Mouse (Mus musculus) liver, adult 2 months (tissue): ENCODE results near the gene 6430531B16Rik. TPM values are rescaled to one million over a fixed set of nuclear protein-coding genes. Genes with fewer than 3 reads are reported as not detected.

Source experiments
- DNase-seq: peaks from one replicate; pipeline ENCODE4 v3.0.0-alpha.2; 2011; ENCODE audit warnings: low read depth, low spot score; ENCODE audit errors: extremely low read depth
- H3K27ac ChIP-seq: fragments of 200-500 bp; replicated peaks from 2 replicates; pipeline ENCODE4 v1.5.1; 2012; ENCODE audit warnings: low read depth, mild to moderate bottlenecking, control low read depth, inconsistent platforms, low read length; ENCODE audit not compliant: insufficient read depth
- H3K27me3 ChIP-seq: fragments of 200-500 bp; 2 replicates; pipeline ENCODE4 v1.6.1; 2012; ENCODE audit warnings: mild to moderate bottlenecking, moderate library complexity, low read length, inconsistent platforms; ENCODE audit not compliant: control insufficient read depth, insufficient read depth
- H3K36me3 ChIP-seq: fragments of 200-500 bp; 2 replicates; pipeline ENCODE4 v1.6.1; 2012; ENCODE audit warnings: low read length, inconsistent platforms; ENCODE audit not compliant: control insufficient read depth, insufficient read depth
- H3K4me1 ChIP-seq: fragments of 200-500 bp; 2 replicates; pipeline ENCODE4 v1.6.1; 2011; ENCODE audit warnings: low read length; ENCODE audit not compliant: control insufficient read depth, insufficient read depth
- H3K4me3 ChIP-seq: fragments of 200-500 bp; 2 replicates; pipeline ENCODE4 v1.5.1; 2011; ENCODE audit warnings: low read depth, mild to moderate bottlenecking, control low read depth, low read length, moderate library complexity; ENCODE audit not compliant: insufficient read depth
- H3K79me2 ChIP-seq: fragments of 200-500 bp; 2 replicates; pipeline ENCODE4 v1.6.1; 2012; ENCODE audit warnings: inconsistent platforms, mild to moderate bottlenecking, low read length, moderate library complexity; ENCODE audit not compliant: control insufficient read depth, insufficient read depth
- H3K9ac ChIP-seq: fragments of 200-500 bp; 2 replicates; pipeline ENCODE4 v1.6.1; 2012; ENCODE audit warnings: low read depth, mild to moderate bottlenecking, control low read depth, inconsistent platforms, low read length
- CTCF ChIP-seq: fragments of 200-500 bp; IDR thresholded peaks from 2 replicates; pipeline ENCODE4 v1.5.1; 2011; ENCODE audit warnings: low read depth, low read length, control low read depth
- POLR2A ChIP-seq: fragments of 200-500 bp; IDR thresholded peaks from 2 replicates; pipeline ENCODE4 v1.6.1; 2011; ENCODE audit warnings: low read length, control low read depth; ENCODE audit not compliant: insufficient read depth; ENCODE audit errors: extremely low read depth
- WGBS: fragments of 180-500 bp; shearing (Covaris S2); methylation state at CpG from one replicate; pipeline ENCODE4 v1.1.7; 2018; 5-methylcytosine and 5-hydroxymethylcytosine counted together
- polyA plus RNA-seq: library from polyadenylated mRNA; depleted of rRNA; stranded (reverse); fragments of >200 nt; gene quantifications from 2 replicates; pipeline ENCODE4 v1.2.3, GENCODE M21; 2012
- total RNA-seq: library from RNA; depleted of rRNA; stranded (reverse); fragments of >200 nt; gene quantifications from 2 replicates; pipeline ENCODE4 v1.2.3, GENCODE M21; 2014

6430531B16Rik gene
- total and polyA plus RNA-seq, 2 experiments: 0.07 TPM; not detected in 1

DNA sequence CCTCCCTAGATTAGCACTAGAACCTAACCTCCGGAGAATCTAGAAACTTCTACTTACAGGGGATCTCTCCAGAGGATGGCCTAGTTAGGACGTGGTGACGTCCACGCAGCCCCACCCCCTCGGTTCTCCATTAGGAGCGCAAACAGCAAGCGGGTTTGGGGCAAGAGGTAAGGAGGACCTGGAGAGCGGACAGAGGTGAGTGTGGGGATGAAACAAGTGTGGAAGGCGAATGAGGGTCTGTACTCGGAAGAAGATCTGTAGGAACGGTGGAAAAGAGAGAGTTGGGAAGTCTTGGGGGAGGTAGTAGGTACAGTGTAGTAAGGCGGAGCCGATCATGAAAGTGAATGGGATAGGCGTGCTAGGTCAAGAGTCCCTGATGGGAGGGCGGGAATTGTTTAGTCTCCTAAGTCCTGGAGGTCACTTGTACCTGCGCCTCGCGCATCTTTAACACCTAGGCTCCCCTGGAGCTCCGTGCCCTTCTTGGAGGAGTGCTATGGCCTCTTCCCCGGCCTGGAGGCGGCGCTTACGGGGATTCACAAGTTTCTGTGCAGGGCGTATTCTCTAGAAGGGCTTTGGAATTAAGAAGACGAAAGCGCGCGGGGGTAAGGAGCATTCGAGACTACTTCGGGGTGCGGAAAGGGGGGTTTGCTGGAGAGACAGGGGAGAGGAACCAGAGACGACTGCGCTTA is 28.1 kb downstream of the 6430531B16Rik start:
- H3K27ac ChIP-seq: no peak overlapping the region
- H3K27me3 ChIP-seq: no peaks in the 10 kb centered on the region; the same call in 1 of the 2 replicates
- H3K9ac ChIP-seq: peak overlapping the region; percentile 42; the same call in 1 of the 2 replicates
- no peaks in the 10 kb centered on the region for H3K4me1 ChIP-seq
- H3K79me2 ChIP-seq: no peaks in the 10 kb centered on the region
- H3K4me3 ChIP-seq: peak overlapping the region; percentile 57
- no peaks in the 10 kb centered on the region for H3K36me3 ChIP-seq
- TF ChIP-seq CTCF (no peak), POLR2A (no peak)
- peak; percentile 29 for DNase-seq
- WGBS: 1% methylated on average over 33 of the region's 33 CpGs

DNA sequence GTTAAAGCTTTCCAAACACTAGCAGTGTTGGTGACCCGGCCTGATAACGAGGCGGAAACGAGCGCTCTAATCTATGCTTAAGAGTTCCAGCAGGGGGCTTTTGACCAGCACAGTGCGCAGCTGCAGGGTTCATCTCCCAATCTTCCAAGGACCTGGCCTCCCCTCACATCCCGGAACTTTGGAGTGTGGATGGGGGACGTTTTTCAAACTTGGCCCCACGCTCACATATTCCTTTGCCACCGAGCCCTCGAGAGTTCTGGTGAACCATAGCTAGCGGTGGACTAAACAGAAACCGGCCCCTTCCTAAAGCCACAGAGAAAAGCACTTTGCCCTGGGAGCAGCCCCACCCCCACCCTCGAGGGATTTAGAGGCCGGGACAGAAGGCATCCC is 28.7 kb downstream of the 6430531B16Rik start:
- peak overlapping the region; percentile 2; the same call in 1 of the 2 replicates for H3K9ac ChIP-seq
- no peak for TF ChIP-seq POLR2A
- peak; percentile 34; the same call in 1 of the 2 replicates for TF ChIP-seq CTCF
- no peaks in the 10 kb centered on the region for H3K4me1 ChIP-seq
- no peaks in the 10 kb centered on the region; the same call in 1 of the 2 replicates for H3K27me3 ChIP-seq
- H3K79me2 ChIP-seq: no peaks in the 10 kb centered on the region
- H3K4me3 ChIP-seq: peak overlapping the region; percentile 4; the same call in 1 of the 2 replicates
- no peaks in the 10 kb centered on the region for H3K36me3 ChIP-seq
- no peak overlapping the region for H3K27ac ChIP-seq
- 6% methylated on average over 15 of the region's 15 CpGs for WGBS
- DNase-seq: peak; percentile 4

GRCm38 (mm10) chr7:139946032-139946431 is 32.5 kb downstream of the 6430531B16Rik start:
- 68% methylated on average over 5 of the region's 5 CpGs for WGBS
- Histone ChIP-seq H3K27me3 (peaks cover 8% of the 10 kb centered on the region), H3K4me1 (no peaks in the 10 kb centered on the region), H3K36me3 (no peaks in the 10 kb centered on the region), H3K79me2 (no peaks in the 10 kb centered on the region), H3K27ac (no peak overlapping the region), H3K9ac (no peak overlapping the region), H3K4me3 (no peak overlapping the region)
- DNase-seq: no peak
- TF ChIP-seq POLR2A (no peak), CTCF (no peak)

DNA sequence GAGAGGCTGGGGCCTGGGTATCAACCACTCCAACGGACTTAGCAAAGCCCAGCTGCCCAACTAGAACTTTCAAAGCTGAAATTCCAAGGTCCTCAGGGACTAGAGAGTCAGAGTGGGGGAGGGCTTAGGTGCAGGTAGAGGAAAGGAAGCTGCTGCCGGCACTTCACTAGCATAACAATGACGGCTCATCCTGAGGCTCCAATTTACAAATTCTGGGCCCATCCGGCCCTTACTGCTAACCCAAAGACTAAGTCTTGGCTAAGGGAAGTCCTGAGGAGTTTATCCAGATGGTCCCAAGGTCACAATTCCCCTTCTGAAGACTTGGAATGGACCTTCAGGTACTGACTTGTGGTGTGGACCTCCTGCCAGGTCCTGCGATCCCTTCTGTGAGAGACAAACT is 33.0 kb downstream of the 6430531B16Rik start:
- Histone ChIP-seq H3K79me2 (no peaks in the 10 kb centered on the region), H3K9ac (no peak overlapping the region), H3K27me3 (peaks cover 11% of the 10 kb centered on the region), H3K4me3 (no peak overlapping the region), H3K27ac (no peak overlapping the region), H3K4me1 (no peaks in the 10 kb centered on the region), H3K36me3 (no peaks in the 10 kb centered on the region)
- WGBS: 47% methylated on average over 5 of the region's 5 CpGs
- no peak for TF ChIP-seq POLR2A
- TF ChIP-seq CTCF: no peak
- no peak for DNase-seq

DNA sequence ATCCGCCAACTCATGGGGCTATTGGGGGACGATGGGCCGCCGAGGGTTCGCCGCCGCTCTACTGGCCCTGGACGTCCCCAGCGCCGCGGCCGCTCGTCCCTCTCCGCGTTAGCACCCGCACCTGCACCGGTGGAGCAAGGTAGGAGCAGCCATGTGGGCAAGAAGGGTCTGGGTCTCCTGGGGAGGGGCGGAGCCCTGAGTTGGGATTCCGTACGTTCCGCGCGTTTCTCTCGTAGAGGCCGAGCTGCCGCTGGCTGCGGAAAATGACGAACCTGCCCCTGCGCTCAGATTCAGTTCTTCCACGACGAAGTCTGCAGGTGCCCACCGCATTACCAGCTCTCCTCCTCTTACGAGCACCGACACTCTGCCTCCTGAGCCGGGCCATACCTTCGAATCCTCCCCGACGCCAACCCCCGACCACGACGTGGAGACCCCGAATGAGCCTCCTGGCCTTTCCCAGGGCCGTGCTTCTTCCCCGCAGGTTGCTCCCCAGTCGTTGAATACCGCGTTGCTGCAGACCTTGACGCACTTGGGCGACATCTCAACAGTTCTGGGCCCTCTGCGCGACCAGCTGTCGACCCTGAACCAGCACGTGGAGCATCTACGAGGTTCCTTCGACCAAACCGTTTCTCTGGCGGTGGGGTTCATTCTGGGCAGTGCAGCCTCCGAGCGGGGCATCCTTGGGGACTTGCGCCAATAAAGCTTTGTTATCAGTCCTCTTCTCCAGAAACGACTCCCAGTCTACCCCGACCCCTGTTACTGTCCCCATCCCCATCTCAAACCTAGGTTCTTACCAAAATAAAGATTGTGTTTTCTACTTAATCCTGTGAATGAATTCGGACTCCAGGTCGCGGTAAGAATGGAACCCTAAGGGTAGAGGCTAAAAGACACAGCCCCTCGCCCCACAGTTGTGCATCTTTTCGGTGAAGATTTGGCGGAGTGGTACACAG is 34.0 kb downstream of the 6430531B16Rik start:
- Histone ChIP-seq H3K9ac (no peak overlapping the region), H3K27me3 (peaks cover 12% of the 10 kb centered on the region), H3K27ac (no peak overlapping the region), H3K4me3 (peak overlapping the region; percentile 13; the same call in 1 of the 2 replicates), H3K36me3 (no peaks in the 10 kb centered on the region), H3K79me2 (no peaks in the 10 kb centered on the region), H3K4me1 (no peaks in the 10 kb centered on the region)
- WGBS: 6% methylated on average over 68 of the region's 68 CpGs
- TF ChIP-seq POLR2A (no peak), CTCF (no peak)
- no peak for DNase-seq
